Mouse (Mus musculus) midbrain, postnatal 0 days (tissue): ENCODE results near the gene Capza3. TPM values are rescaled to one million over a fixed set of nuclear protein-coding genes. Genes with fewer than 3 reads are reported as not detected.

Experiments used
- ATAC-seq: fragments of 200-750 bp; cut with Nextera tagmentation; 2 replicates; pipeline ENCODE4 v1.8.0; 2017; ENCODE audit warnings: moderate number of reproducible peaks, mild to moderate bottlenecking, moderate TSS enrichment, moderate library complexity; ENCODE audit not compliant: low FRiP score
- DNase-seq: peaks from one replicate; pipeline ENCODE4 v3.0.0-alpha.2; 2015; ENCODE audit warnings: low spot score
- H3K27ac ChIP-seq: fragments of 300-500 bp; sonication (generic); 2 replicates; pipeline ENCODE4 v1.5.1; 2014; ENCODE audit warnings: low read depth, mild to moderate bottlenecking, low read length, mixed read lengths
- H3K27me3 ChIP-seq: fragments of 300-500 bp; sonication (generic); 2 replicates; pipeline ENCODE4 v1.6.1; 2014; ENCODE audit warnings: low read length, control low read depth, mixed read lengths; ENCODE audit not compliant: insufficient read depth
- H3K36me3 ChIP-seq: fragments of 300-500 bp; sonication (generic); 2 replicates; pipeline ENCODE4 v1.6.1; 2014; ENCODE audit warnings: low read length, control low read depth, mixed read lengths; ENCODE audit not compliant: insufficient read depth
- H3K4me1 ChIP-seq: fragments of 300-500 bp; sonication (generic); 2 replicates; pipeline ENCODE4 v1.6.1; 2014; ENCODE audit warnings: mild to moderate bottlenecking, control low read depth, antibody characterized with exemption, low read length, mixed read lengths; ENCODE audit not compliant: insufficient read depth
- H3K4me2 ChIP-seq: fragments of 300-500 bp; sonication (generic); 2 replicates; pipeline ENCODE4 v1.6.1; 2014; ENCODE audit warnings: low read depth, mild to moderate bottlenecking, low read length, mixed read lengths; ENCODE audit not compliant: poor library complexity, severe bottlenecking
- H3K4me3 ChIP-seq: fragments of 300-500 bp; sonication (generic); 2 replicates; pipeline ENCODE4 v1.5.1; 2014; ENCODE audit warnings: low read depth, mild to moderate bottlenecking, low read length, moderate library complexity
- H3K9ac ChIP-seq: fragments of 300-500 bp; sonication (generic); replicated peaks from 2 replicates; pipeline ENCODE4 v1.6.1; 2014; ENCODE audit warnings: mild to moderate bottlenecking, low read length, moderate library complexity, mixed read lengths; ENCODE audit not compliant: poor library complexity, severe bottlenecking
- H3K9me3 ChIP-seq: fragments of 300-500 bp; sonication (generic); 2 replicates; pipeline ENCODE4 v1.6.1; 2016; ENCODE audit warnings: low read length, control low read depth
- CTCF ChIP-seq: IDR thresholded peaks from 2 replicates; pipeline ENCODE4 v1.5.1; 2016; ENCODE audit warnings: antibody characterized with exemption, mild to moderate bottlenecking
- WGBS: fragments of 180-500 bp; shearing (Covaris S2); extraction: QIAGEN DNeasy Blood & Tissue Kit; methylation state at CpG from one replicate; pipeline ENCODE4 v1.1.7; 2014; 5-methylcytosine and 5-hydroxymethylcytosine counted together
- polyA plus RNA-seq: library from polyadenylated mRNA; unstranded; fragments of >200 nt; fragmentation: Nextera tagmentation; extraction: Ambion mirVana; gene quantifications from 2 replicates; pipeline ENCODE4 v1.2.1, GENCODE M21; 2015
- total RNA-seq: library from RNA; depleted of rRNA; stranded (reverse); fragments of >200 nt; gene quantifications from 2 replicates; pipeline ENCODE4 v1.2.3, GENCODE M21; 2014; rRNA removed

Capza3 gene
- not detected in 2 replicates for total RNA-seq
- polyA plus RNA-seq = not detected in 2 replicates

GRCm38 (mm10) chr6:140040952-140041351 lies at the start of gene Capza3:
Gene Capza3 (plus strand): TSS chr6:140041252.
- H3K27ac ChIP-seq = no peak within 1 kb of the TSS

GRCm38 (mm10) chr6:140005181-140005580 lies 35.9 kb upstream of the Capza3 start:
- no peaks in the 10 kb centered on the region for H3K9me3 ChIP-seq
- TF ChIP-seq CTCF = no peak
- ATAC-seq = no peak
- no peaks in the 10 kb centered on the region for H3K4me1 ChIP-seq
- no peak overlapping the region for H3K4me3 ChIP-seq
- no peak overlapping the region for H3K4me2 ChIP-seq
- 83% methylated on average over 3 of the region's 3 CpGs for WGBS
- no peak for DNase-seq
- no peaks in the 10 kb centered on the region for H3K27me3 ChIP-seq
- H3K9ac ChIP-seq = no peak overlapping the region
- no peak overlapping the region for H3K27ac ChIP-seq
- H3K36me3 ChIP-seq = no peaks in the 10 kb centered on the region

More at GRCm38 (mm10) chr6:140040952-140041351, at the start of gene Capza3:
- no peak within 1 kb of the TSS for H3K4me2 ChIP-seq
- DNase-seq (no peak), ATAC-seq (no peak)
- no peaks in the 10 kb centered on the region for H3K27me3 ChIP-seq
- H3K36me3 ChIP-seq = no peaks in the 10 kb centered on the region
- 95% methylated on average over 7 of the region's 7 CpGs for WGBS
- H3K4me1 ChIP-seq = no peaks in the 10 kb centered on the region
- no peak within 1 kb of the TSS for H3K9ac ChIP-seq
- H3K9me3 ChIP-seq = no peaks in the 10 kb centered on the region
- H3K4me3 ChIP-seq = no peak within 1 kb of the TSS
- TF ChIP-seq CTCF = no peak

GRCm38 (mm10) chr6:140024404-140024803 lies 16.6 kb upstream of the Capza3 start:
- H3K27ac ChIP-seq = no peak overlapping the region
- no peak for ATAC-seq
- H3K4me1 ChIP-seq = no peaks in the 10 kb centered on the region
- 91% methylated on average over 7 of the region's 7 CpGs for WGBS
- no peak overlapping the region for H3K4me2 ChIP-seq
- DNase-seq = no peak
- no peak overlapping the region for H3K9ac ChIP-seq
- no peak for TF ChIP-seq CTCF
- H3K36me3 ChIP-seq = no peaks in the 10 kb centered on the region
- H3K4me3 ChIP-seq = no peak overlapping the region
- H3K9me3 ChIP-seq = no peaks in the 10 kb centered on the region
- H3K27me3 ChIP-seq = no peaks in the 10 kb centered on the region

- Histone ChIP-seq H3K36me3 (no peaks in the 10 kb centered on the region), H3K27ac (no peak within 1 kb of the TSS), H3K9ac (no peak within 1 kb of the TSS), H3K4me3 (no peak within 1 kb of the TSS), H3K4me2 (no peak within 1 kb of the TSS), H3K9me3 (no peaks in the 10 kb centered on the region), H3K27me3 (no peaks in the 10 kb centered on the region), H3K4me1 (no peaks in the 10 kb centered on the region)
- no peak for TF ChIP-seq CTCF
- WGBS = 93% methylated on average over 5 of the region's 5 CpGs
- ATAC-seq (no peak), DNase-seq (no peak)
These were observed 305 bp downstream of the Capza3 start, which contains the start of gene Plcz1 for GRCm38 (mm10) chr6:140041357-140041756. Gene Plcz1 (minus strand): TSS chr6:140041457.

- no peak overlapping the region for H3K4me2 ChIP-seq
These were observed 10.4 kb downstream of the Capza3 start for GRCm38 (mm10) chr6:140051476-140051875.

GRCm38 (mm10) chr6:140054271-140054928 lies 13.3 kb downstream of the Capza3 start:
- no peak overlapping the region for H3K27ac ChIP-seq
- no peak overlapping the region for H3K4me3 ChIP-seq
- WGBS = 70% methylated on average over 5 of the region's 5 CpGs
- no peaks in the 10 kb centered on the region for H3K27me3 ChIP-seq
- no peak for TF ChIP-seq CTCF
- H3K4me2 ChIP-seq = no peak overlapping the region
- no peaks in the 10 kb centered on the region for H3K36me3 ChIP-seq
- H3K9ac ChIP-seq = no peak overlapping the region
- no peaks in the 10 kb centered on the region for H3K9me3 ChIP-seq
- no peaks in the 10 kb centered on the region for H3K4me1 ChIP-seq
- DNase-seq (peak; percentile 23), ATAC-seq (no peak)

More at GRCm38 (mm10) chr6:140051476-140051875, 10.4 kb downstream of the Capza3 start:
- no peak overlapping the region for H3K9ac ChIP-seq
- ATAC-seq (no peak), DNase-seq (no peak)
- no peak overlapping the region for H3K4me3 ChIP-seq
- H3K9me3 ChIP-seq = no peaks in the 10 kb centered on the region
- WGBS = 84% methylated on average over 5 of the region's 5 CpGs
- no peak for TF ChIP-seq CTCF
- H3K4me1 ChIP-seq = no peaks in the 10 kb centered on the region
- no peaks in the 10 kb centered on the region for H3K36me3 ChIP-seq
- H3K27ac ChIP-seq = no peak overlapping the region
- H3K27me3 ChIP-seq = no peaks in the 10 kb centered on the region
